In the genomic region with DNA sequence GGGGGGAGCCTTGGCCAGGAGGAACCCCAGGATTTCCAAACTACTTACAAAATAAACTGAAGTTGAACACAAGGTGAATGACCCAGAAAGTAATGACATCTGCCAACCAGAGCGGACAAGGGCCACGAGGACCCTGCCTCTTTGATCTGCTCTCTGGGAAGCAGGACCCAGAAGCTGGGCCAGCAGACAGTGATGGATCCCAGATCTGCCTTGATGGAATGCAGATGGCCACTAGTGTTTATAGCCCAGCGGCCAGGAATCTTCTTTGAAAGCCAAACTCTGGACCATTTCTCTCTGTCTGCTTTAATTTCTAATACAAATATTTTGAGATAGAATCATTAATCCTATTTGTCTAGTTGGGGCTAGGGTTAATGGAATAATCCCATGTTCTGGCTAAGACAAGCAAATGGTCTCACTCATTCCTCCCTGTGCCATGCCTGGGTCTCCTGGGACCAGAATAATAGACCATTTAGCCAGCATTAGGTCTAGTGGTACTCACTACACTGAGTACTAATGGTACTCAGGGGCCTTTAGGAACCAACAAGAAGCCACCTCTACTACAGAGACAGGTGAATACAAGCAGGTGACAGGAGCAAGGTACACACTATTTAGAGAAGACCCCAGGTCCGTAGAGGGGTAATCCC, we compare ENCODE assay signal across 14 mouse cellular contexts.
A peak's percentile ranks its signal among the peaks of the same experiment; 100 is the strongest.
DNase-seq lines count a peak whose midpoint lies in the region; ATAC-seq lines count a peak whose summit lies in the region.
"Had no signal": no experiment of that assay in that cellular context is flagged by ENCODE, and none has a peak within 500 bp of the region (broad histone marks: within the 10 kb centered on the region; RNA-seq: fewer than 3 reads in every experiment).

No protein-coding gene starts in this region.

- no peak overlapping the region for H3K4me3 ChIP-seq in intestine, embryonic 15.5 days (replicated peaks)
- H3K4me3 ChIP-seq: heart, embryonic 15.5 days; midbrain, embryonic 15.5 days had no signal

- H3K27me3 ChIP-seq in intestine, embryonic 15.5 days (replicated peaks), result no peaks in the 10 kb centered on the region
- H3K27me3 ChIP-seq: heart, embryonic 15.5 days; midbrain, embryonic 15.5 days had no signal

- H3K4me2 ChIP-seq in intestine, embryonic 15.5 days (replicated peaks), result no peak overlapping the region
- H3K4me2 ChIP-seq: heart, embryonic 15.5 days; midbrain, embryonic 15.5 days had no signal

- H3K9ac ChIP-seq in intestine, embryonic 15.5 days, result no peak overlapping the region
- H3K9ac ChIP-seq: heart, embryonic 15.5 days; midbrain, embryonic 15.5 days had no signal

- DNase-seq in urinary bladder, postnatal 14 days (ENCODE audit: low spot score), result peak; percentile 28
- no peak for DNase-seq in urinary bladder, adult 18-20 months (ENCODE audit: low spot score in 2 of 2)
- peak; percentile 37 for DNase-seq in lung, postnatal 14 days
- no peak for DNase-seq in layer of hippocampus, adult 18-20 months (ENCODE audit: low spot score in 2 of 2)
- DNase-seq in ovary, postnatal 10 days (ENCODE audit: low spot score), result no peak
- DNase-seq in thymus, postnatal 4 days, result no peak
- DNase-seq: adrenal gland, postnatal 10 days; cerebellum, postnatal 25 days; gastrocnemius, postnatal 36 days; right cerebral cortex, postnatal 14 days had no signal

- no peak overlapping the region for H3K27ac ChIP-seq in intestine, embryonic 15.5 days
- H3K27ac ChIP-seq: heart, embryonic 15.5 days had no signal

- H3K36me3 ChIP-seq in intestine, embryonic 15.5 days, result no peaks in the 10 kb centered on the region
- H3K36me3 ChIP-seq: heart, embryonic 15.5 days; midbrain, embryonic 15.5 days had no signal

- 46% methylated on average over 4 of the region's 4 CpGs for WGBS in intestine, embryonic 15.5 days

- ATAC-seq in intestine, embryonic 15.5 days, result peak; percentile 63
- ATAC-seq: hindbrain, embryonic 16.5 days; midbrain, embryonic 15.5 days had no signal

- H3K9me3 ChIP-seq in intestine, embryonic 15.5 days, result 0 out of 2 replicates have a peak, but pooled peaks cover 5% of the 10 kb centered on the region
- H3K9me3 ChIP-seq: heart, embryonic 15.5 days; midbrain, embryonic 15.5 days had no signal

- H3K4me1 ChIP-seq in intestine, embryonic 15.5 days (replicated peaks), result peaks cover 13% of the 10 kb centered on the region; the same call in 1 of the 2 replicates

Comparison
In these comparisons a context has a peak if more than half of its experiments do, and no peak if none do; other contexts are left out.
1. DNase-seq: peak in urinary bladder, postnatal 14 days (single experiment) and lung, postnatal 14 days (single experiment); none in urinary bladder, adult 18-20 months (0 of 2), layer of hippocampus, adult 18-20 months (0 of 2), ovary, postnatal 10 days (single experiment) and thymus, postnatal 4 days (single experiment).